Mouse (Mus musculus) right cerebral cortex, adult 2 months (tissue): ENCODE results near the gene Ppp1r13b.

Experiments
- DNase-seq, 2 experiments: peaks; one replicate each; pipeline ENCODE4 v3.0.0; 2021 to 2022; ENCODE audit warnings: low spot score in 2 of 2

Gene Ppp1r13b

DNA sequence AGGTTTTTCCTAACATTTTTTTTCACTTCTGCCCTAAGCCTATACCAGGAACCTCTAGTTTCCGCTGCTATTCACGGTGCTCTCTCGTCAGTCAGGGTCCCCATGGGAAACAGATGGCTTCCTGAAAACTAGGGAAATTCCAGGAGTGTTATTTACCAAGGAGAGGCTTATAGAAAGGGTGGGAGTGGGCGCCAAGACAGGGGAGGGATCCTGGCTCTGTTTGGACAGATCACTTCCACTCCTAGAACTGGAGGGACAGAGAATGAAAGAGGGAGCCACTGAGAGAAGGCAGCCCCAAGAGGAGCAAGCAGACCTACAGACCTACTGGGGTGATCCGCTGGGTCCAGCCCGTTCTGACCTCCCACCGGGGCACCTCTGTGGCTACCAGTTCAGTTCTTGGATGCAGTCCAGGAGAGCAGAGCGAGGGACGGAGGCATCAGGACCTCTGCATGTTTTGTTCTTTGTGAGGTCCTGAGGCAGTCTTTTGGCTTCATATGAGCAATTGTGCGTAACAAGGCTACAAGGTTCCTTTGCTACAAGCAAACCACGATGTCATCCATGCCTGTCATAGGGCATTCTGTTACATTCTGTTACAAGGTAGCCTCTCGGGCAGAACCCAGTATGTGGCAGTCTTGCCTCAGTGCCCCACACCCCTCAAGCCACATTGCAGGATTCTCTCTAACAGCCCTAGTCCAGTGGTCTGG lies 8.8 kb upstream of the Ppp1r13b start:
- no peak for DNase-seq

DNA sequence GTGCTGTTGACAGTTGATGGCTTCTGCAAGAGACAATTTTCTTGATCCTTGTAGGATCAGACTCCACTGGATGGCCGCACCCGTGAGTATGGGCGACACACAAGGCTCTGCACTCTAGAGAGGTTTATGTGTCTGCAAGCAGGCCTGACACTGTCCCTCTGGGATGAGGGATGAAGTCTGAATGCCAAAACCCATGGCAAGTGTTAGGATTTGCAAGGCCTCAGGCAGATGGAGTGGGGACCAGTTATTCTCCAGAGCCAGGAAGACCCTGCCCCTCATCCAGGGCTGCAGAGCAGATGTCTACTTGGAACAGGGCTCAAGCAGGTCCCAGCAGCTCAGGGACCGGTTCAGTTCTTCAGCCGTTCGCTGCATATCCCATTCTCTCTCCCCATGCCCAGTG lies 7.9 kb upstream of the Ppp1r13b start:
- DNase-seq = no peak

DNA sequence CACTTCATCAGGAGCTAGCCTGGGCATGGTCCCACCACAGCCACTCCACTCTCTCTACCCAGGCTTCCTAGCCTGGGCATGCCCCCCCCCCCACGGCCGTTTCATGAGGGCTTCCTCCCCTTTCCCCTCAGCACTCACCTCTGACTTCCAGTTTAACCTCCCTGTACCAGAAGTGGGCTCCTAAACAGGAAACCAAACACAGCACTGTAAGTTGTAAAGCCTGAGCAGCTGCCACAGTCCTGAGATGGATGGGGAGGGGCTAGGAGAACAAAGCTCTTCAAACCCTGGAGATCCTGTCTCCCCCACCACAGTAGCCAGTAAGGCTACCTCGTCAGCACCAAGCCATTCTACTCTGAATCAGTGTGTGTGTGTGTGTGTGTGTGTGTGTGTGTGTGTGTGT lies 6.1 kb upstream of the Ppp1r13b start:
- DNase-seq = no peak

DNA sequence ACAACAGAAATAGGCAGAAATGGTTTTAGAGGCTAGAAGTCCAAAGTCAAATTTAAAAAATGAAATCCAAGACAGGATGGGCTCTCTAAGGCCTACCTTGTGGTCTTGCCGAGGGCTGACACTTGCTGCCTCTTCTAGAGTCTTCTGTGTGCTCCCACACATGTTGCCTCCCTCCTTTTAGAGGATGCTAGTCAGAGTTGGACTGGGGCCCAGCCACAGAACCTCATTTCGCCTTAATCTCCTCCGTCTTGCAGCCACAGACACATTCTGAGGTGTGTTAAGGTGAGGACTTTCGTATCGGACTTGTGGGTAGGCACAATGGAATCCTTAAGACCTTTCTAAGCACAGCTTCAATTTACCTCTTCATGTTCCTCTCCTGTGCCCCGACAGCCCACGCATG lies 4.9 kb upstream of the Ppp1r13b start:
- DNase-seq = no peak

DNA sequence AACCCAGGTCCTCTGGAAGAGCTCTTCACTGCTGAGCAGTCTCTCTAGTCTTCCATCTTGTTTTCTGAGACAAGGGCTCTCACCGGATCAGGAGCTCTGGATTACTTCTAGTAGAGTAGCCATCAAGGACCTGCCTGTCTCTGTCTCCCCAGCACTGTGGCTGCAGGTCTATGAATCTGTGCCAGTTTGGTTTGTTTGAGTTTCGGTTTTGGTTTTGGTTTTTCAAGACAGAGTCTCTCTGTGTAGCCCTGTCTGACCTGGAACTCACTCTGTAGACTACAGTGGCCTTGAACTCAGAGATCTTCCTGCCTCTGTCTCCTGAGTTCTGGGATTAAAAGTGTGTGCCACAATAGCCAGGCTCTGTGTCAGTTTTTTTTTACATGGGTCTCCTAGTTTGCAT lies 3.9 kb upstream of the Ppp1r13b start:
- no peak for DNase-seq

DNA sequence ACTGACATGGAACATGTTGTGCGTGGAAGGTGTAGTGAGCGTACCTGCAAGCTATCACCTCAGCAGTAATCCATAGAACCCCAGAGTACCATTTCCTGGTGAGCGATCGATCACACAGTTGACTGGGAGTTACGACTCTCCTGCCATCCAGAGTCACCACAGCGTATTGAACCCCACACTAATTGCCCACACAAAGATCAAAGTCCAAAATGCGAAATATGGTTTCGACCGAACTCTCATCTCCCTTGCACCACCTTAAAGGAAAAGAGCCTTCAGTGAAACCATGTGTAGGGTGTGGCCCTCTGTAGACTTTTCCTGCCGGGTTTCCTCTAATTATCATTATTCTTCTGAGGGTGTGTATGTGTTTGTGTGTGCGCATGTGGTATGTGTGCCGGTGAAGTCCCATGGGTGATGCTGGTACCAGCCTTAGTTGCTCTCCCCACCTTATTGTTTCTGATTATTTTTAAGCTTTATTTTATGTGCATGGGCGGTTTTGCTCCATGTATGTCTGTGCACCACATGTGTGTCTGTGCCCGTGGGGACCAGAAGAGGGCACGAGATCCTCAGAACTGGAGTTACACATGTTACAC lies 3.4 kb upstream of the Ppp1r13b start:
- no peak for DNase-seq

DNA sequence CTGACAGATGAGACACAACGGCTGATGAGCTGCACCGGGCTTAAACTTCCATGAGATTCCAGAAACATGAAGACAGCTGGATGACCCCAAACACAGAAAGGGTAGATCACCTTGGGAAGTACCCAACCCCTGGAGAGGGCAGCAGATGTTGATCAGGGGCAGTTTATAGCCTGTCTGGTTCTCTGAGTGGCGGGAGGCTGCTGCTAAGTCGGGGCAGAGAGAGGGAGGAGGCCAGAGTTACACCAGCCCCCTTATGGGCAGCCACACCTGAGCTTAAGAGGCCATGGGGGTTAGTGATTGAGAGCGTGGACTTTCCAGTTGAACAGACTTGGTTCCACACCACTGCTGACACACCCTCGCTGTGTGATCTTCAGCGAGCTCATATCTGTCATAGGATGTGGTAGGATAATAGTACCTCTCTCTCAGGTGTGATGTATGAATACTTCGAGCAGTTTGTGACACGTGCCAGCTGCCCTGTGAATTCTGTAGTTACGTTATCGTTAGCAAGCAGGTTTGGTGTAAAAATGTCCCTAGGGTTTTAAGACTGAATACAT lies 1.2 kb upstream of the Ppp1r13b start:
- no peak for DNase-seq

DNA sequence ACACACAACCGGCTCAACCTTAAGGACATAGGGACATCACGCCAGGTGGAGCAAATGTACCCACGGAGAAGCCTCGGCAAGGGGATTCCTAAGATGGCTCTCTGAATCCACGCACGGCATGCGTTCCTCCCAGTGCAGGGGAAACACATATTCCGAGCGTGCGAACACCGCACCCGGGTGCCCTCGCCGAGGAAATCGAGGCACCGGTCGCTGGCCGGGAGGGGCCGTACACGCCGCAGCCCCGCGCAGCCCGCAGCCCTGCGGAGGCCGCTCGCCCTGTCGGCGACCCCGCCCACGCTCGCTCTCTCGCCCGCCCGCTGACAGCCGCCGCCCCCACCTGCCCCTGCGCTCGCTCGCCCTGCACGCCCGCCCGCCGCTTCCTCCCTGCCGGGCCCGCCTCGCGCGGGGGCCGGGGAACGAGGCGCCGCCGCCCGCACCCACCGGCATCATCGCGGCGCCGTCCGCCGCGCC lies 454 bp downstream of the Ppp1r13b start:
- peak; percentile 39 to 53 for DNase-seq

DNA sequence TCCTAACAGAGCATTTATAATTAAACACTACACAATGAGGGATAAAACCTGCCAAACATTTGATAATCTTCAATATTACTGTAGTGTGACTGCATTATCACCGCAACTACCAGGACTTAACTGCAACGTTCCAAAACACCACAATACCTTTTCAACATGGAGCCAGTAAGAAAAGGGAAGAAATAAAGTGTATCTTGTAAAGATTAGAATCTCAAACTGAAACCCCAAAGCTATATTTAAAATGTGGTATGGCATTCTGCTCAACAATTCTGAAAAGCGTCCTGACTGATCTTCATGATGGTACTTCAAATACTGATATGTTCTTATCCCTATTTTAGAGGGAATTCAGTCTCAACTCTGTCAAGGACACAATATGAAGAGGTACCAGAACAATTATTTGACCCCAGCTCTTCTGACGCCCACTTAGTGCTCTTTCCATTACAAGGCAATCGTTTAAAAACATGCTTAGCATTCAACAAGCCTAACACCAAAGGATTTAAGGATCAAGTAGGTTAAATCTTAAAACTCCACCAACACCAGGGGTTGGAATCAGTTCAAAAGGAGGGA lies 1.5 kb downstream of the Ppp1r13b start:
- DNase-seq = no peak

DNA sequence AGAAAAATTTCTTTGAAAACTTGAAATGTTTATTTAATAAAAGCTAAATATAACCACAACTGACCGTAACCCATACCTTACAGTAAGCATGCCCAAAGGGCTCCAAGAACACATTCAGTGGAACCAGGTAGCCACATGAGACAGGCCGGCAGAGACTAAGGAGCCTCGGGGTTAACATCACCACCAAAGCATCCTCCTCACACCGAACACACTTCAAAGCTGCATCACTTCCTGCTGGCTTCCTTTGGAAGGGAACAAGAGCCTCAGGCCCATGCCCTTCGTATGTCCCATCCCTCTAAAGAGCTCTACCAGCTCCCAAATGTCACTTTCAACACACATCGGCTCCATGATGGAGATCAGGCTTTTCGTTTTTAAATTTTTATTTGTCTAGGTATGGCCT lies 5.4 kb downstream of the Ppp1r13b start:
- no peak for DNase-seq

DNA sequence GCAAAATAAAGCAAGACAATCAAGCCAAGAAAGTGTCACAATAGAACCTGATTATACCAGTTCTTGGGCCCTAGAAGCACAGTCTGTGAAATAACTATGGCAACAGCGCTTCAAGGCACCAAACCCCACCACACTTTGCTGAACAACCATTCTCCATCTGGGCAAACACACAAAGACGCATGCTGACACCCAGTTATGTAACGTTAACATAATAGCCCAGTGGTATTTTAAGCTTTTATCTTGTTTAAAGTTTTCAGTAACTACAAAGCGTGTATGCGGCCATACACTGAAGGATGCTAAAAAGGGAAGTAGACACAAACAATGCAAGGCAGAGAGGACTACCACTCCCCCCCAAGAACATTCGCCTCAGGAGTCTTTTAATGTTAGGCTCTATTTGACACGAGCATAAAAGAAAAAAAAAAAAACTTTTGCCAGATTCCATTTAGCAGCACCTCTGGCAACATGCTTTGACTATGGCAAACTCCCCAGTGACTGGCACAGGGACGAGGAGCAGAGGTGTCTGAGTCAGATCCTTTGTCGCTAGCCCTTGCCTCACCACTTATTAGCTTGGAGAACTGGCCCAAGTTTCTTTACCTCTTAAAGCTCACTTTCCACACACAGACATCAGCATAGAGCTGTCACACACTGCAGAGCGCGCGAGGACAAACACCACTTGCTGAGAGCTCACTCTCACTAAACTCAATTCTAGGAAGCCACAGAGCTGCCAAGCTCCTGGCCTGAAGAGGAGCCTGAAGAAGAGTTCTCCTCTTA lies 6.6 kb downstream of the Ppp1r13b start:
- peak; percentile 39 to 56 for DNase-seq

DNA sequence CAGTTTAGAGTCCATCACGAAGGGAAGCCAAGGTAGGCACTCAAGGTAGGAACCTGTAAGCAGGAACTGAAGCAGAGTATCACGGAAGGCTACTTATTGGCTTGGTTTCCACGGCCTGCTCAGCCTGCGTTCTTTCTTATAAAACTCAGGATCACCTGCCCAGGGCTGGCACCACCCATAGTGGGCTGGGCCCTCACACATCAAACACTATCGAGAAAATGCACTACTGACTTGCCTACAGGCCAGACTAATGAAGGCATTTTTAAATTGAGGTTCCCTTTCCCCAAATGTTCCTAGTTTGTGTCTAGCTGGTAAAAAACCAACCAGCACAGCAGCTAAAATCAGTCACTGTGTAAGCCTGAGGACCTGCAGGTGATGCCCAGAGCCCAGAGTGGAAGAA lies 8.3 kb downstream of the Ppp1r13b start:
- DNase-seq = no peak

DNA sequence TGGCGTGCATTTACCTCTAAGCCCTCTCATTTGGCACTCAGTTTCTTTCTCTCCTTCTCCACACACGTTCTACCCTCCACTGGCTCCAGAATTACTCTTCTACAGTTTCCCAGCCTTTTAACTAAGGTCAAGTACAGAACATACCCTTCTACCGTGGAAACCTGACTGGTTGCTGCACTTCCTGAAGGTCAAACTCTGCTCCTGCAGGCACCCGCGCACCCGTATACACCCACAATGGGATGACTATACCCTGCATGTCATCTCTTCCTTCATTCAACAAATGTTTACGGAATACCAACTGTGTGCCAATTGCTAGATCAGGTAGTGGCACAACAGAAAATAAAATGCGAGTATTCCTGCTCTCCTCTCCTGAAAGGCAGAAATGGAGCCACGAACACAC lies 9.2 kb downstream of the Ppp1r13b start:
- DNase-seq = no peak

DNA sequence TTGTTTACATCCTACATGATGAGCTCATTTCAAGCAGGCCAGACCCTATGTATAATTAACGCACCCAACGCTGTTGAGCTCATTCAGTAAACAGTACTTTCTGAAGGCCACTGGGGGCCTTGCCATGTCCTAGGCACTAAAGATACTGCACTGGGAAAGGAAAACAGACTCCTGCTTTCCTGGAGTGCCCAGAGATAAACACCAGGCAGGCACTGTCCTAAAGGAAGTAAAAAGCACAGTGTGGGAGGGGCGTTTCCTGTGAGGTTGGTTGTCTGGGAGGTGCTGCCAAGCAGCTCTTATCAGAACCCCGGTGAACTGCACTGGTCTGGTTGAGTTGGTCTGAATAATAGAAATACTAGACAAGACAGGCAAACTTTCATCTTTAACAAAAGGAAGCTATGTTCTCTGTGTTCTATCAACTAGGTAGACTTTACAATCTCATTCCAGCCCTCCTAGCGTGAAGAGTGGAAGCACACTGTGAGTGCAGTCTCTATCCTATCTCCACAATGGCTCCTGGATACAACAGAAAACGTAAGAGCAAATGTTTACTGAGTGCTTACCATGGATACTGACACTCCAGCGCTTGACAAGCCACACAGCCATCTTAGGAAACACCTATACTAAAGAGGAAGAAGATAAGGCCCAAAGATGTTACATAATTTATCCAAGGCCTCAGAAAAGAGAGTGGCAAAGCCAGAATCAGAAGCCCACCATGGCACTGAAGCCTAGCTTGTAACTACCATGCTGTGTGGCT lies 10.8 kb downstream of the Ppp1r13b start:
- DNase-seq = no peak

DNA sequence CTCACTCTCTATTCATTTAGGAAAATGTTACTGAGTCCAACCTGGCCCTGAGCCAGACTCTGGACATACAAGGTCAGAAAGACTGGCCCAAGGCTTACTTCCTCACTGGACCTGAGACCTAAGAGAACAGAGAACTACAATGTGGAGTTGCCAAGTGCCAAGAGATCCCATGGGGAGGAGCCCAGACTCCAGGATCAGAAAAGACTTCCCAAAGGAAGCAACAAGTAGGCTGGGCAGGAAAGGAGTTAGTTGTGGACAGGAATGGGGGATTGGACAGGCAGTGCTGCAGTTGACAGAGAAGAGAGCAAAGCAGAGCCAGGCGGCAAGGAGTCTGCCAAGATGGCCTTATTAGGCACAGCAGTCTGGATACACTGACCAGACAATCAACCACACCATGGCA lies 13.8 kb downstream of the Ppp1r13b start:
- no peak for DNase-seq

DNA sequence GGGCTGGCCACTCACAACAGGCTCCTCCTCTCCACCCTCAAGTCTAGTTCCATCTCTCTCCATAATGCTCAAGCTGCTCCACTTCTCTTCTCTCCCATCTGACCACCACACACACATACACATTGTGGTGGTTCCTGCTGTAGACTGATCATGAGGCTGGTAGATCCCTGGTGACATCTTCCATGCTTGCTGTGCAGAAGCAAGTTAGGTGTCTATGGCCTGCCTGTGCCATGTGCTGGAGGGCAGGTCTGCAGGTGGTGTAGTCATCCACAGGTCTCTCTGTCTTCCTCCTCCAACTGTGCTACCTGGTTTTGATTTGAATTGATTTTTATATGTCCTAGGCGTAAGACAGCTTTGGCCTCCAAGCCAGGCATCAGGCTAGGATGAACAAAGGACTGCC lies 14.9 kb downstream of the Ppp1r13b start:
- DNase-seq = no peak

DNA sequence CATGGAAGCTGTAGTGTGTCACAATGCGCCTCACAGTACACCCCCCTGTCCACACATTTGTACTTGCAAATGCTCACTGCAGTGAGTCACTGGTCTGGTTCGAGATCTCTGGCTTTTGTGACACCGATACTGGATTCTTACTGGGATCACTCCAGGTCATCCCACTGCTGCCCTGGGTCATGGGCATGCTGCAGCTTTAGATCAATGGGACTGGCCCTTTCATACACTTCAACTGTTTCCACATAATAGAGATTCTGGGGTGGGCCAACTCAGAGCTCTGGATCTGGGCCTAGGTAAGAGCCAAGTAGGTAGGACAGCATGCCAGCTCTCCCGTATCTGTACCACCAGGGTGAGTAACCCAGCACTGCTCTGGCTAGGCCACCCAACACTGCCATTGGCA lies 16.1 kb downstream of the Ppp1r13b start:
- DNase-seq = no peak

DNA sequence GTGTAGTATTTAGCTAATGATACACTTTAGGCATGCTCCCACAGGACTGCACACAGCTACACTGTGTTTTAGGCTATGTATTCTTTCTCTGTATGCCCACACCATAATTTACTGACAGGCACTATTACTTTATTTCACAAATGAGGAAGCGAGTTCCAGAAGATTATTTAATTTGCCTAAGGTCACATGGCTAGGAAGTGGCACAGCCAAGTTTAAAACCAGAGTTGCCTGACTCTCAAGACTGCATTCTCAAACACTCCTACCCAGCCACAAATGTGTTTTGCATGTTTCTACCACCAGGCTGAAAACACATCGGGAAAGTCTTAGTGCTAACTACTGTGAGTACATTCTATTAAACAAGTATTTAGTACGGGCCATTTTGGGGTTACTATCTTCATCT lies 18.7 kb downstream of the Ppp1r13b start:
- DNase-seq = no peak

DNA sequence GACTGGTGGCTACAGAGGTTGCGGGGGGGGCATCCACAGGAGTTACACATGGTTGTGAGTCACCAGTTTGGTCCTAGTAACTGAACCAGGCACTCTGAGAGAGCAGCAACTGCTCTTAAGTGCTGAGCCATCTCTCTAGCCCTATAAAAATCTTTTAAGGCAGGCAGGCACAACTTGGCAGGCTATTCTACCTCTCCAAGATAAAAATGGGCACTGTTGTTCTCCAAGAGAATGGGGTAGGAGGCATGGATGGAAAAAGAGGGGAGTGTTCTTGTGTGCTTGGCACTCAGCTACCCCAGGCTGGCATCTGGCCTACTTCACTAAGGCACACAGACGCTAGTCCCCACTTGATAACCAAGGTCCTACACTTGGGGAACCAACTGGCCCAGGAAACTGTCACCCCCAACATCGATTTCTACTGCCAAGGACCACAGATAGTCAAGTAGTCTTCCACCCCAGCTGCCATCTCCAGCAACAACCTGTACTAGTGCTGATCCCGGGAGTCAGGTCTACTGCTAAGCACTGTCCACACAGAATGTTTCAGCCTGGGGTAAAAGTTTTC lies 19.5 kb downstream of the Ppp1r13b start:
- DNase-seq = no peak

DNA sequence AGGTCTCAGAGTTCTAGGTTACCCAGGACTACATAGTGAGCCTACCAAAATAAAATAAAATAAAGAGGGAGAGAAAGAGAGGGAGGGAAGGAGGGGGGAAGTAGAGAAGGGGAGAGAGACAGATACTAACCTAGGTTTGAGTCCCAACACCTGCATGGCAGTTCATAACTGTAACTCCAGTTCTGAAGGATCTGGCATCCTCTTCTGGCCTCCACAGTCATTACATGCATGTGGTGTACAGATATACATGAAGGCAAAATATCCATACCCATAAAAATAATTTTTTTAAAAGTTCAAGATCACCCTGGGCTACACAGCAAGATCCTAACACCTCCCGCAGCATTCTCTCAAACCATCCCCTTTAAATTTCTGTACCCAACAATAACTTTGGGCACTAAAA lies 20.9 kb downstream of the Ppp1r13b start:
- DNase-seq = no peak

DNA sequence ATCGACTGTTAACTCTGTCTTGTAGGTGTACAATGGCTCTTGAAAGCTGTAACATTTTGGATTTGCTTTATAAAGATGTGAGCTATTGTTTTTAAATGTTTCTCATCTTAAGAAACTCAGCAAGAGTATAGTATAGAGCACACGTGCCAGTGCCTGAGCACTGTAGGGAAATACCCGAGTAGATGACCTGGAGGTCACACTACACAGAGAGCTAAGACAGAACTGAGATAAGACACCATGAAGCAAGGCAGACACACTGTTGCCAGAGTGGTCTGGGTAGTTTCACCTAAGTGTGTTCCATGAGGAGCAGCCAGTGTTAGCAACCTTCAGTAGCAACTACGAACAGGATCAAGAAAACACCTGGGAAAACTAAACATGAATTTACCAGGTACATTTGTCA lies 25.1 kb downstream of the Ppp1r13b start:
- DNase-seq = no peak
